Mouse (Mus musculus): ENCODE data around the gene Abca4. TPM values are rescaled to one million over a fixed set of nuclear protein-coding genes. Genes with fewer than 3 reads are reported as not detected.
"Not testable (repeated sequence)": the region's sequence is repeated elsewhere in the genome, so short reads cannot be mapped to it uniquely, and the experiment has no call there.

The Abca4 gene
- polyA plus RNA-seq, 1 experiment: not detected

DNA sequence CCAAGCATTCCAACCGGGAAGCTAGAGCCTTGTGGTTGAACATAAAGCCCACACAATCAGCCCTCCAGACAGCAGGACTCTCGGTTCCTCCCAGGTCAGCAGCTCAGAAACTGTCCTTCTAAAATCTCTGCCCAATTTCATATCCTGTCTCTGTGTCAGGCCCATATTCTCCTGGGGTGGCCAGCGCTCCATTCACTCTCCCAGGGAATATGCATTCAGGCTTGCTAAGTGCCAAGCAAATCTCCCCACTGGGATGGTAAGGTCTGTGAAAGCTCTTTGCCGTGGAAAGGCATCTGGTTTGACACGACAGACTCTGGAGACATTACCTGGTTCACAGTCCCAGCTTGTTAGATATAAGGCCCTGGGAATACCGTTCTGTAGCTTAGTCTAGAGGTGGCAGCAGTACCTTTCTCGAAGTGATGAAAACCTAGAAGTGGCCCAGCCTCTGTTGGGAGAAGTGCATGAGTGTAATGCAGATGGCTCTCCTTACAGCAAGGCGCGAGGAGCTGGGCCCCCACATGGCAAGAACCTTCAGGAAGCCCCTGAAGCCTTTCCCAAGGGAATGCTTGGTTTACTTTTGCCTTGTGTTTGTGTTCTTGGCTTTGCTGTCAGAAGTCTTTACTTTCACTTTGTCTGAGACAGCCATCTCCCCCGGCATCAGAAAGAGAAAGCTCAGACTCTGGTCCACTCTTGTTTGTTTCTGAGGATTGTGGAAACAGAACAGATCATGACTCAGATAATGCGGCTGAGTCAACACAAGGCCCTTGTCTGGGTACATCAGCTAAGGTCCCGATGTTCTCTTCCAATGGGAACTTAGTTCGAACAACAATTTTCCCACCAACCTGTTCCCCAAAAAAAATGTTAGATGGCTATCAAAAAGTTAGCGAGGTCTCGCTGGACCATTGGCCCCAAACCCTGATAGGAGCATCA lies 164.3 kb downstream of the Abca4 start:
- TF ChIP-seq CTCF (IDR thresholded peaks at IDR 0.05; ENCODE audit: control insufficient read depth, insufficient read depth, low read length) (no peak), POLR2A (IDR thresholded peaks at IDR 0.05; ENCODE audit: borderline replicate concordance, control insufficient read depth, low read depth, low read length) (no peak)
- Histone ChIP-seq H3K4me1 (ENCODE audit: control insufficient read depth, insufficient read depth, low read length) (no peaks in the 10 kb centered on the region; the same call in 1 of the 2 replicates), H3K27ac (ENCODE audit: control insufficient read depth, insufficient read depth, low read depth, low read length, poor library complexity) (no peak overlapping the region), H3K4me3 (replicated peaks; ENCODE audit: control insufficient read depth, low read depth, low read length) (no peak overlapping the region)
- WGBS: 52% methylated on average over 15 of the region's 15 CpGs

DNA sequence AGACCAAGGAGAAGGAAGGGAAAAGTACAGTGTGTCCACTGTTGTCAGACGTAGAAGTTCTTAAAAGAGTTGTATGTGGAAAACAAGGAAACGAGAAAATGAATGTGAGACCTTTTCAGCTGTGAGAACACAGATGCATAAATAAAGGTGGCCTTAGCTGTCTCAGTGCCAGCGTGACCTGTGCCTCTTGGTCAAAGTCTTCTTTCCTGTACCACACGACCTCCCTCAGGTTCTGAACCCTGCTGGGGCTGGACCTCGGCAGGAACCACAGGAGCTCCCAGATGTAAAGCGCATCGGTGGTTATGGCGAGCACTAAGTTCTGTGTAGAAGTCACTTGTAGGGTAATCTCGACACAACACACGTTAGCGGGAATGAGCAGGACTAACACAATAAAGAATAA lies 165.3 kb downstream of the Abca4 start:
- H3K27ac ChIP-seq (ENCODE audit: control insufficient read depth, insufficient read depth, low read depth, low read length, poor library complexity): no peak overlapping the region
- H3K4me1 ChIP-seq (ENCODE audit: control insufficient read depth, insufficient read depth, low read length): no peaks in the 10 kb centered on the region; the same call in 1 of the 2 replicates
- WGBS: 70% methylated on average over 11 of the region's 11 CpGs
- H3K4me3 ChIP-seq (replicated peaks; ENCODE audit: control insufficient read depth, low read depth, low read length): no peak overlapping the region
- TF ChIP-seq CTCF (IDR thresholded peaks at IDR 0.05; ENCODE audit: control insufficient read depth, insufficient read depth, low read length): no peak
- TF ChIP-seq POLR2A (IDR thresholded peaks at IDR 0.05; ENCODE audit: borderline replicate concordance, control insufficient read depth, low read depth, low read length): no peak

DNA sequence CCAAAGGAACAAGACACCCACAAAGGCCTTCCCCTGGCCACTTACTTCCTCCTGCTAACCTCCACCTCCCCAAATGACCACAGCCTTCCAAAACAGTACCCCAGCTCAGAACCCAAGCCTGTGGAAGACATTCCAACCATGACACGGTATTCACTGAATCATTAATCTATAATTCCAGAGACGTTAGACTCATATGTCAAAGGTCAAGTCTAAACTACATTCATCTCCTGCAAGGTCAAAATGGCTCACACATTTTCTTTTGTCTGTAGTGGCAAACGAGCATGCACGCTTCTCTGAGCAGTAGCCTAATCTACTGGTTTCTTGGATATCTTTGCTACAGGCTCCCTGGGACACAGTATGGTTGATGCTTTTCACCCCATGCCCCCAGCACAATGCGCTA lies 166.2 kb downstream of the Abca4 start:
- WGBS: 76% methylated on average over 5 of the region's 5 CpGs

DNA sequence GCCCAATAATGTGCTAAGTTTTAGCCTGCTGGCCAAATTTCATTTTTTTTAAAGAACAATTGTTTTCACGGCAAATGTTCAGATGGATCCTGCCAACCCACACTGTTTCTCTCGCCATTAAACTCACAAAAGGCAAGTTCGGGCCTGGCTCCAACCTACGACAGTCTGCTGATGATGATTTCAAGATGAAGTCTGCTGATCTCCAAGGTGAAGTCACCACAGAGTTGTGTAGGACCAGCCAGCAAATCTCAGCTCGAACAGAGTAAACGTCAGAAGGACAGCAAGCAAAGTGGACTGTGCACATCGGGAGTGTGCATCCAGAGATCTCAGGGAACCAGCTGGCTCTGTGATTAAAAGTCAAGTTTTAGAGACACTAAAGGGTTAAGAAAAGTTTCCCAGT lies 166.6 kb downstream of the Abca4 start:
- WGBS: 86% methylated on average over 7 of the region's 7 CpGs
- no peak for TF ChIP-seq CTCF (IDR thresholded peaks at IDR 0.05; ENCODE audit: control insufficient read depth, insufficient read depth, low read length)
- no peak for TF ChIP-seq POLR2A (IDR thresholded peaks at IDR 0.05; ENCODE audit: borderline replicate concordance, control insufficient read depth, low read depth, low read length)
- H3K4me1 ChIP-seq (ENCODE audit: control insufficient read depth, insufficient read depth, low read length): no peaks in the 10 kb centered on the region; the same call in 1 of the 2 replicates
- H3K4me3 ChIP-seq (replicated peaks; ENCODE audit: control insufficient read depth, low read depth, low read length): no peak overlapping the region
- H3K27ac ChIP-seq (ENCODE audit: control insufficient read depth, insufficient read depth, low read depth, low read length, poor library complexity): no peak overlapping the region

More for the DNA sequence above, 166.2 kb downstream of the Abca4 start:
- H3K4me1 ChIP-seq (ENCODE audit: control insufficient read depth, insufficient read depth, low read length): no peaks in the 10 kb centered on the region; the same call in 1 of the 2 replicates
- no peak overlapping the region for H3K27ac ChIP-seq (ENCODE audit: control insufficient read depth, insufficient read depth, low read depth, low read length, poor library complexity)
- TF ChIP-seq CTCF (IDR thresholded peaks at IDR 0.05; ENCODE audit: control insufficient read depth, insufficient read depth, low read length): no peak
- no peak for TF ChIP-seq POLR2A (IDR thresholded peaks at IDR 0.05; ENCODE audit: borderline replicate concordance, control insufficient read depth, low read depth, low read length)
- H3K4me3 ChIP-seq (replicated peaks; ENCODE audit: control insufficient read depth, low read depth, low read length): no peak overlapping the region

DNA sequence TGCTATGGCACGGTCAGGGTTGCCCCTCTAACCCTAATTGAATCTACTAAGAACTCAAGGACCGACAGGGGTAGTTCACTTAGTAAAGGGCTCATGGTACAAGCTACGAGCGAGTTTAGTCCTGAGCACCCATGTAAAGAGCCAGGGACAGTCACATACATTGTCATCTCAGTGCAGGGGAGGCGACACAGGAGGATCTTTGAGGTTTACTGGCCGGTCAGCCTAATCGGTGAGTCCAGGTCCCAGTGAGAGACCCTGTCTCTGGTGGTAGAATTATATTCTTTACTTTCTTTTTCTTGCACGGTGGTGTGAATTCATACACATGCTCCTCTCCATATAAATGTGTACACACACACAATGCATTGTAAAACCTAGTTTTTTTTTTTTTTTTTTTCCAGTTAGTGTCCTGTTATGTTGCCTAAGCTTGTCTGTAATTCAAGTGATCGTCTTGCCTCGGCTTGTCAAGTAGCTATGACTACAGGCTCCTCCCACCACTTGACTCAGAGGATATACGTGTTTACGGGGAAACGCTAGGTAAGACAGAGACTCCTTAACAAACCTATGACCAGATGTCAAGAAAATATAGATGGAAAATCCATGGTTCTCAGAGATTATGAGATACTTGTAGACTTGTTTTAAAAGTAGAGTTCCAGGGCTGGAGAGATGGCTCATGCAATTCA lies 167.3 kb downstream of the Abca4 start:
- no peak for TF ChIP-seq POLR2A (IDR thresholded peaks at IDR 0.05; ENCODE audit: borderline replicate concordance, control insufficient read depth, low read depth, low read length)
- TF ChIP-seq CTCF (IDR thresholded peaks at IDR 0.05; ENCODE audit: control insufficient read depth, insufficient read depth, low read length): no peak
- H3K27ac ChIP-seq (ENCODE audit: control insufficient read depth, insufficient read depth, low read depth, low read length, poor library complexity): no peak overlapping the region
- WGBS: 76% methylated on average over 13 of the region's 13 CpGs
- H3K4me3 ChIP-seq (replicated peaks; ENCODE audit: control insufficient read depth, low read depth, low read length): no peak overlapping the region
- no peaks in the 10 kb centered on the region; the same call in 1 of the 2 replicates for H3K4me1 ChIP-seq (ENCODE audit: control insufficient read depth, insufficient read depth, low read length)

DNA sequence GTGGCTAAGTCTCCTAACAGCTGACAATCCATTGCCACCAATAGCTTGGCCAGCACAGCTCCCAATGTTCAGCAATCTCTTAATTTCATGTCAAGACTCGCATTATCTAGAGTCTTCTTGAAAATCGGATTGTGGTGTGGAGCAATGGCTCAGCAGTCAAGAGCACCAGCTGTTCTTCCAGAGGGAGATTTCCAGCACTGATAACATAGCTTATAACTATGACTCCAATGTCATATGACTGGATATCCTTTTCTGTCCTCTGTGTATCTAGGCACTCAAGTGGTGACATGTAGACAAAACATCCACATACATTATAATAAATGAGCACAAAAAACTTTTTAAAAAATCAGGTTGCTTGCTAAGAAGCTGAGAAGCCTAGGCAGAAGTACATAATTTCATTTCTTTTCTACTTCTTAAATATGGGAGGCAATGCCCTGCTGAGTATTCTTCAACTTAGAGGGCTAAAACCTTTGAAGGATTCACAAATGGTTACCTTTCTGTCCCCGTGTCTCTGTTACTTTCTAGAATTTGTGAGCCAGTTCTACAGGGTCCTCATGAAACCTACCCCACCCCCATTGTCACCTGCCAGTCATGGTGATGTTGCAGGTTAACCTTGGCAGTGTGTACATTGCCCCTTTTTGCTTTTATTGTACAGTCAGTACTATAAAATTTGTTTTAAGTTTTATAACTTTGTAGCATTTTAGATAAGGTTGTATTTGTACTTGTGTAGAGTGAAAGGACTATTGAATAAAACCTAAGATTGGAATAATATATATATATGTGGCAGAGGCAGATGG lies 177.2 kb downstream of the Abca4 start:
- WGBS: 77% methylated on average over 3 of the region's 3 CpGs
- H3K27ac ChIP-seq (ENCODE audit: control insufficient read depth, insufficient read depth, low read depth, low read length, poor library complexity): no peak overlapping the region
- no peak overlapping the region for H3K4me3 ChIP-seq (replicated peaks; ENCODE audit: control insufficient read depth, low read depth, low read length)
- TF ChIP-seq CTCF (IDR thresholded peaks at IDR 0.05; ENCODE audit: control insufficient read depth, insufficient read depth, low read length): no peak
- no peak for TF ChIP-seq POLR2A (IDR thresholded peaks at IDR 0.05; ENCODE audit: borderline replicate concordance, control insufficient read depth, low read depth, low read length)
- no peaks in the 10 kb centered on the region for H3K4me1 ChIP-seq (ENCODE audit: control insufficient read depth, insufficient read depth, low read length)

DNA sequence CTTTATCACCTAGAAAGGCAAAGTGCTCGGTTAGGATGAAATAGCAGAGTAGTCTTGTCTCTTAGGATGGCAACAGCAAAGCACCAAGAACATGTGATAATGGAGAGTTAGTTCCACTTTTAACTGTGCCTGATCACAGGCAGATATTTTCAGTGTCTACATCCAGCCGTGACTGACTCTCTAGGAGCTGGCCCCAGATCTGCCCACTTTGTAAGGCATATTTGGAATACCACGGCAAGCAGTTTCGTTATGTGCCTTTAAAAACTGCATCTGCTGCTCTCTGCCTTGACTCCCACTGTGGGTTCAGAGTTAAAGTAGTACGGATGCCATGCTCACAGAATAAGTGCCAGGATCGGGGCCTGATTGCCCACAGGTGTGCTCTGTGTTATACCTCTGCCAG lies 182.7 kb downstream of the Abca4 start:
- H3K4me1 ChIP-seq (ENCODE audit: control insufficient read depth, insufficient read depth, low read length); H3K27ac ChIP-seq (ENCODE audit: control insufficient read depth, insufficient read depth, low read depth, low read length, poor library complexity); H3K4me3 ChIP-seq (replicated peaks; ENCODE audit: control insufficient read depth, low read depth, low read length): not testable (repeated sequence)
- WGBS: 71% methylated on average over 6 of the region's 6 CpGs

Other genes starting within 250 kb of the Abca4 start
- gene Abcd3, start 229.1 kb upstream of the Abca4 start, polyA plus RNA-seq (2011; ENCODE audit: insufficient read depth, insufficient read length, low replicate concordance, missing spikeins): 4.0 and 6.3 TPM in 2 replicates
- gene Arhgap29, start 91.9 kb upstream of the Abca4 start, polyA plus RNA-seq (2011; ENCODE audit: insufficient read depth, insufficient read length, low replicate concordance, missing spikeins): 3.6 and 4.5 TPM in 2 replicates
- 107 and 167 TPM in 2 replicates for gene Gclm, start 201.1 kb downstream of the Abca4 start, polyA plus RNA-seq (2011; ENCODE audit: insufficient read depth, insufficient read length, low replicate concordance, missing spikeins)
- gene Dnttip2, start 229.9 kb downstream of the Abca4 start, polyA plus RNA-seq (2011; ENCODE audit: insufficient read depth, insufficient read length, low replicate concordance, missing spikeins): 11.8 and 33.5 TPM in 2 replicates
- 1.1 and 2.2 TPM in 2 replicates for gene Bcar3, start 249.7 kb downstream of the Abca4 start, polyA plus RNA-seq (2011; ENCODE audit: insufficient read depth, insufficient read length, low replicate concordance, missing spikeins)

Data from bone marrow, adult 2 months (tissue).